Mouse (Mus musculus): ENCODE results near the gene Olfr619.

The Olfr619 gene

GRCm38 (mm10) chr7:103600275-103600674 is at the start of gene Olfr619:
Gene Olfr619 (plus strand): TSS chr7:103600575.
- no peak for DNase-seq

GRCm38 (mm10) chr7:103555779-103556178 is 44.6 kb upstream of the Olfr619 start, which contains the start of gene Olfr615:
Gene Olfr615 (plus strand): TSS chr7:103556079.
- no peak for DNase-seq

GRCm38 (mm10) chr7:103569043-103569442 is 31.3 kb upstream of the Olfr619 start, which contains the start of gene Olfr616:
Gene Olfr616 (minus strand): TSS chr7:103569143.
- DNase-seq: no peak

GRCm38 (mm10) chr7:103572761-103573160 is 27.6 kb upstream of the Olfr619 start, which contains the start of gene Olfr617:
Gene Olfr617 (plus strand): TSS chr7:103573061.
- no peak for DNase-seq

- no peak for DNase-seq
Observed at GRCm38 (mm10) chr7:103589803-103590202, 10.6 kb upstream of the Olfr619 start, which contains the start of gene Olfr618. Gene Olfr618 (plus strand): TSS chr7:103590103.

- DNase-seq: no peak
Observed at GRCm38 (mm10) chr7:103607425-103607824, 7.0 kb downstream of the Olfr619 start.

- DNase-seq: no peak
Observed at GRCm38 (mm10) chr7:103612434-103612833, 12.1 kb downstream of the Olfr619 start, which contains the start of gene Olfr620. Gene Olfr620 (minus strand): TSS chr7:103612534.

GRCm38 (mm10) chr7:103636795-103637194 is 36.4 kb downstream of the Olfr619 start:
- DNase-seq: no peak

GRCm38 (mm10) chr7:103642602-103643001 is 42.2 kb downstream of the Olfr619 start, which contains the start of gene Olfr622:
Gene Olfr622 (minus strand): TSS chr7:103642702.
- DNase-seq: no peak

- no peak for DNase-seq
Observed at GRCm38 (mm10) chr7:103644070-103644469, 43.7 kb downstream of the Olfr619 start.
